Mouse (Mus musculus) neural tube, embryonic 11.5 days (tissue): ENCODE data around the gene Tbc1d14. TPM values are rescaled to one million over a fixed set of nuclear protein-coding genes. Genes with fewer than 3 reads are reported as not detected.

ENCODE experiments used
- ATAC-seq: fragments of 200-750 bp; cut with Nextera tagmentation; 2 replicates; pipeline ENCODE4 v1.8.0; 2017; ENCODE audit warnings: moderate number of reproducible peaks, mild to moderate bottlenecking, moderate TSS enrichment, moderate library complexity; ENCODE audit not compliant: insufficient read depth, low FRiP score, low TSS enrichment
- DNase-seq: peaks from one replicate; pipeline ENCODE4 v3.0.0-alpha.2; 2015; ENCODE audit warnings: low spot score
- H3K27ac ChIP-seq: fragments of 300-500 bp; sonication (generic); 2 replicates; pipeline ENCODE4 v1.5.1; 2014; ENCODE audit warnings: low read depth, mild to moderate bottlenecking, low read length
- H3K27me3 ChIP-seq: fragments of 300-500 bp; sonication (generic); 2 replicates; pipeline ENCODE4 v1.6.1; 2014; ENCODE audit warnings: mild to moderate bottlenecking, low read length, mixed read lengths; ENCODE audit not compliant: control insufficient read depth, insufficient read depth
- H3K36me3 ChIP-seq: fragments of 300-500 bp; sonication (generic); 2 replicates; pipeline ENCODE4 v1.6.1; 2014; ENCODE audit warnings: mild to moderate bottlenecking, low read length, moderate library complexity, mixed read lengths; ENCODE audit not compliant: control insufficient read depth, insufficient read depth
- H3K4me1 ChIP-seq: fragments of 300-500 bp; sonication (generic); 2 replicates; pipeline ENCODE4 v1.6.1; 2014; ENCODE audit warnings: low read length, mixed read lengths; ENCODE audit not compliant: control insufficient read depth, insufficient read depth
- H3K4me2 ChIP-seq: fragments of 300-500 bp; sonication (generic); 2 replicates; pipeline ENCODE4 v1.6.1; 2014; ENCODE audit warnings: low read depth, mild to moderate bottlenecking, moderate library complexity
- H3K4me3 ChIP-seq: fragments of 300-500 bp; sonication (generic); 2 replicates; pipeline ENCODE4 v1.5.1; 2014; ENCODE audit warnings: low read depth, low read length
- H3K9ac ChIP-seq: fragments of 300-500 bp; sonication (generic); 2 replicates; pipeline ENCODE4 v1.6.1; 2014; ENCODE audit warnings: mild to moderate bottlenecking, low read length
- H3K9me3 ChIP-seq: fragments of 300-500 bp; sonication (generic); 2 replicates; pipeline ENCODE4 v1.6.1; 2016; ENCODE audit warnings: low read length; ENCODE audit not compliant: control insufficient read depth
- whole genome bisulfite sequencing: fragments of 180-500 bp; shearing (Covaris S2); extraction: QIAGEN DNeasy Blood & Tissue Kit; methylation state at CpG from one replicate; pipeline ENCODE4 v1.1.7; 2014; 5-methylcytosine and 5-hydroxymethylcytosine counted together
- polyA plus RNA-seq: library from polyadenylated mRNA; unstranded; fragments of >200 nt; fragmentation: Nextera tagmentation; extraction: Ambion mirVana; gene quantifications from 2 replicates; pipeline ENCODE4 v1.2.1, GENCODE M21; 2014

The Tbc1d14 gene
- polyA plus RNA-seq, 1 experiment from 2014 or later: 47.8 TPM

DNA sequence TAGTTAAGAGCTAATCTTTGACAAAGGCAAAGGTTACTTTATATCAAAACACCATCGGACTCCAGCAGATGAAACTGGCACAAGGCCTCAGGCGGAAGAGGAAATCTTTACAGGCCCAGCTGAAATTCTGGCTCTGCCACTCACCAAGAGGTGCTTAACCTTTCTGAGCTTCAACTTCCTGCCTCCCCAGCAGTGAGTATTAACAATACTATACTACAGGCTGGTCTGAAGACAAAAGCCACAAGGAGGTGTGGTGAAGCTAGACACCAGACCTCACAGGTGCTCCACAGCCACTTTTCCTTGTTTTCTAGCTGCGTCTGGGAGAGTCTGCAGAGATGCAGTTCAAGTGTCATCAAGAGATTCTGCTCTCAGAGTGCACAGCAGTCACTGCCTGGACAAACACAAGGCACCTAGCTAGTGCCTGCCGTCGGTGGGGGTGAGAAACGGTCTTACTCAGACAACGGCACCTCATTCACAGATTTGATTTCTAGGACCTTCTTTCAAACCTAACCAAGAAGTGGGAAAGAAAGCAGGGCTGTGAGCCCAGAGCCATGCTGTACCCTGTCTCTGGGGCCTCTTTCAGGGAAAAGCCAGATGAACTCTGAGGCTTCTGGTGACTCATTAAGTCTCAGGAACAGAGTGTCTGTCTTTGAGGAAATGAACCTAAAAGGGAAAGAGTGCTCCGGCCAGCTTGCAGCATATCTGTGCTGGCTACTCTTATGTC lies 18.8 kb downstream of the Tbc1d14 start:
- no peak for DNase-seq

DNA sequence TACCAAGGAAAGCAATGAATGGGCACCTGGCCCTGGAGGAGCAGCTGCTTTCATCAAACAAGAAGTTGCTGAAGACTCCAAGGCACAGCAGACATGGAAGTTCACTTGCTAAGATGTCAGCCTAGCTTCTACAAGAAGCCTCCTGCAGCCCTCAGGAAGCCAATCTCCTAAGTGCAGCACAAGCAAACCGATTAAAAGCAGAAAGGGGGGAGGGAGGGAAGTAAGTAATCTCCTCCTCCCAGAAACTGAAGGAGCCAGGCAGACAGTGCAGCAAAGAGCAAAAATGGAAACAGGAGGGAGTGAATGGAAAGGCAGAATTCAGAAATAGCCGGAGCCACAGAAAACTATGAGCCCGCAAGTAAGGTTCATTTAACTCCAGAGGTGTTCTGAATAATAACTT lies 19.7 kb downstream of the Tbc1d14 start:
- Histone ChIP-seq H3K9me3 (no peaks in the 10 kb centered on the region), H3K36me3 (no peaks in the 10 kb centered on the region; the same call in 1 of the 2 replicates), H3K27ac (no peak overlapping the region), H3K27me3 (no peaks in the 10 kb centered on the region), H3K4me1 (no peaks in the 10 kb centered on the region), H3K4me2 (no peak overlapping the region), H3K9ac (no peak overlapping the region), H3K4me3 (no peak overlapping the region)
- no peak for DNase-seq
- no peak for ATAC-seq
- 73% methylated on average over 3 of the region's 3 CpGs for WGBS

More for the DNA sequence above, 18.8 kb downstream of the Tbc1d14 start:
- Histone ChIP-seq H3K27me3 (no peaks in the 10 kb centered on the region), H3K36me3 (no peaks in the 10 kb centered on the region; the same call in 1 of the 2 replicates), H3K9me3 (no peaks in the 10 kb centered on the region), H3K4me1 (no peaks in the 10 kb centered on the region), H3K4me2 (no peak overlapping the region), H3K9ac (no peak overlapping the region), H3K27ac (no peak overlapping the region), H3K4me3 (no peak overlapping the region)
- 63% methylated on average over 8 of the region's 8 CpGs for WGBS
- no peak for ATAC-seq

DNA sequence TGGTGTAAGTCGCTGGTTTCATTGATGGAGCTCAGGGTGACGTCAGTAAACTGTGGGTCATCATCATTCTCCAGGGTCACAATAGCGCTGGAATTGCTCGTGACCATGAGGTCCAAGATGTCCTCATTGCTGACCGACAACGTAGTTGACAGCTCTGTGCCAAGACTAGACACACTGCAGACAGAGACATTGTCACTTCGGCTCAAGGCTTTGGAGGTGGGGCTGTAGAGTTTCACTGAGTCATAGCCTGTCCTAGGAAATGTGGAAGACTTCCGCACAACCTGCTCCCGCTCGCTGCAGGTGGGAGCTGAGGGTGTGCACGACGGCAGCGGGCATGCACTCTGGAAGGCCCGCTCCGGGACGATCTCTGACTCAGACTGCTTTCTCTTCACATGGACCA lies 21.7 kb downstream of the Tbc1d14 start:
- Histone ChIP-seq H3K4me1 (no peaks in the 10 kb centered on the region), H3K9ac (no peak overlapping the region), H3K4me3 (no peak overlapping the region), H3K27ac (no peak overlapping the region), H3K9me3 (no peaks in the 10 kb centered on the region), H3K4me2 (no peak overlapping the region), H3K36me3 (no peaks in the 10 kb centered on the region; the same call in 1 of the 2 replicates), H3K27me3 (no peaks in the 10 kb centered on the region)
- WGBS: 92% methylated on average over 16 of the region's 16 CpGs
- ATAC-seq (no peak), DNase-seq (no peak)

DNA sequence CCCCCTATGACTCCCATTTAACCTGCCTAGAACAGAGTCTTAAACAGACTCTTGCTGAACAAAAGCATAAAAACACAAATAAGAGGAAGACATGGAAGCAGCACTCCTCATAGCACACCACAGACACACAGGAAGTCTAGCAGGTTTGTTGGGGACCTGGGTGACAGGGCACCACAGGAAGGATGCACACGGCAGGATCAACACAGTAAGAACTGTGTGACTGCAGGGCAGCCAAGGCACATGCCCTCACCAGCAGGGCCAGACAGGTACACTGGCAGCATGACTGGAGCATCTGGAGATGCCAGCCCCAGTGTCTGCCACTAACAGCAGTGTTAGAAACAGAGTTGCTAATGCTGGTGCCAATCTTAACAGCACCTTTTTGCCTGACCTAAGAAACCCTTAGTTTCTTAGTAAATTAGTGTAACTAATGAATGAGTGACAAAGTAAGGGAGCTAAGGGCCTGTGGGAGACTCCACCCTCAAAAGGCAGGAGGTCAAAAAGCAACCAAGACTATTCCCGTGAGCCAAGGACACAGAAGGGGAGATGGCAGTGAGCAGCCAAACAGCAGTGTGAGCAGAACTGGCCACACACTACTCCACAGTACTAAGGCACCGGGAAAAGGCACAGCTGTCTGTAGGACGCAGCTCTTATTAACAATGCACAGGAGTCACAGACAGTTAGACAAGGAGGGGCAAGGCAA lies 22.4 kb downstream of the Tbc1d14 start:
- WGBS: 87% methylated on average over 4 of the region's 4 CpGs

DNA sequence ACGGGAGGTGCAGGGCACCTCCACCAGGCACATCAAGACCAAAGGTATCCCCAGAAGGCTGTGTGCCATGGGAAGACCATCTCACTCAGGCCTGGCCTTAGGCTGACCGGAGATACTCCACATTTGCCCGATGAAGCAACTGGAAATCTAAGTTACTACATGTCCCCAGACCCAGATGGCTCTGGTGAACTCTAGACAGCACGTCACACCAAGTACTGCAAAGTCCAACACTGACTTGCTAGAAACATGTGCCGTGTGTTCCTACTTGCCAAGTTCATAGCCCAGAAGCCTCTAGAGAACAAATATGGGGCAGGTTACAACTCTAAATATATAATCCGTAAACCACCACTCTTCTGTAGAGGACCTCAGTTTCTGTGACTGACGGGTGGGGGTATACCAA lies 23.0 kb downstream of the Tbc1d14 start:
- Histone ChIP-seq H3K27me3 (no peaks in the 10 kb centered on the region), H3K36me3 (no peaks in the 10 kb centered on the region; the same call in 1 of the 2 replicates), H3K4me3 (no peak overlapping the region), H3K4me2 (no peak overlapping the region), H3K9ac (no peak overlapping the region), H3K4me1 (no peaks in the 10 kb centered on the region), H3K27ac (no peak overlapping the region), H3K9me3 (no peaks in the 10 kb centered on the region)
- ATAC-seq: no peak
- DNase-seq: no peak
- WGBS: 91% methylated on average over 7 of the region's 7 CpGs

More for the DNA sequence above, 22.4 kb downstream of the Tbc1d14 start:
- ATAC-seq (no peak), DNase-seq (no peak)
- H3K4me3 ChIP-seq: no peak overlapping the region
- H3K4me1 ChIP-seq: no peaks in the 10 kb centered on the region
- H3K36me3 ChIP-seq: no peaks in the 10 kb centered on the region; the same call in 1 of the 2 replicates
- no peak overlapping the region for H3K9ac ChIP-seq
- H3K4me2 ChIP-seq: no peak overlapping the region
- no peaks in the 10 kb centered on the region for H3K27me3 ChIP-seq
- H3K27ac ChIP-seq: no peak overlapping the region
- H3K9me3 ChIP-seq: no peaks in the 10 kb centered on the region

DNA sequence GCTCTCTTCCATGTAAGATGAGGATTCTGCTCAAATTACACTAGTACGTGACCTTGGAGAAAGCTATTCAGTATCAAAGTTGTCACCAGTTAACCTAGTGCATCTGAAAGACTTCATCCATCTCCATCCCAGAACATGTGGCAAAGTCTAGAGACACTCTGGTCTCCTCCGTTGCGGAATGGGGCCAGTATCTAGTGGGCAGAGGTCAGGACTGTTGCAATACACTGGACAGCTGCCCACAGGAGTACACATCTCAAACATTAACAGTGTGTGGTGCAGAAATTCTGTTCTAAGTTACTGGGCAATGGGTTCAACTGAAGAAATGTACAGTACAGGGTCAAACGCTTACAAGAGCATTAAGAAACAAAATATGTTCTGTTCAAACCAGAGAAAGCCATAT lies 25.0 kb downstream of the Tbc1d14 start:
- Histone ChIP-seq H3K27ac (no peak overlapping the region), H3K9me3 (no peaks in the 10 kb centered on the region), H3K36me3 (no peaks in the 10 kb centered on the region; the same call in 1 of the 2 replicates), H3K4me1 (no peaks in the 10 kb centered on the region), H3K27me3 (no peaks in the 10 kb centered on the region), H3K4me2 (no peak overlapping the region), H3K4me3 (no peak overlapping the region), H3K9ac (no peak overlapping the region)
- ATAC-seq (no peak), DNase-seq (no peak)
- 88% methylated on average over 4 of the region's 4 CpGs for WGBS

DNA sequence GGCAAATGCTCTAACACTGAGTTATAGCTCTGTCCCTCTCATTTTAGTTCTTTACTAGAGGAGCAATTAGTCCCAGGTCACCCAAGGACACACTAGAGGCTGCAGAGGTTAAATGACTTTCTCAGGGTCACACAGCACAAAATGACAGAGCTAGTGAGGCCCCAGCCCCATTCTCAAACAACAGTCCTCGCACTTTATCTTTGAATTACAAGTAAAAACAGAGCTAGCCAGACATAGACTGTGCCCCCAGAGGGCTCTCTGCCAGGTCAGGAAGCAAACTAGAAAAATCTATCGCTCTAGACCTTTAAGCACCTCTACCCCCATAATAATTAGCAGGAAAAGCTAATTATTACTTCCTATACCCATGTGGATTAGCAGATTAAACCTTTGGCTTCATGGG lies 25.4 kb downstream of the Tbc1d14 start:
- DNase-seq (no peak), ATAC-seq (no peak)
- Histone ChIP-seq H3K9ac (no peak overlapping the region), H3K4me3 (no peak overlapping the region), H3K4me1 (no peaks in the 10 kb centered on the region), H3K27ac (no peak overlapping the region), H3K4me2 (no peak overlapping the region), H3K36me3 (no peaks in the 10 kb centered on the region; the same call in 1 of the 2 replicates), H3K9me3 (no peaks in the 10 kb centered on the region), H3K27me3 (no peaks in the 10 kb centered on the region)
- 77% methylated on average over 2 of the region's 2 CpGs for WGBS

DNA sequence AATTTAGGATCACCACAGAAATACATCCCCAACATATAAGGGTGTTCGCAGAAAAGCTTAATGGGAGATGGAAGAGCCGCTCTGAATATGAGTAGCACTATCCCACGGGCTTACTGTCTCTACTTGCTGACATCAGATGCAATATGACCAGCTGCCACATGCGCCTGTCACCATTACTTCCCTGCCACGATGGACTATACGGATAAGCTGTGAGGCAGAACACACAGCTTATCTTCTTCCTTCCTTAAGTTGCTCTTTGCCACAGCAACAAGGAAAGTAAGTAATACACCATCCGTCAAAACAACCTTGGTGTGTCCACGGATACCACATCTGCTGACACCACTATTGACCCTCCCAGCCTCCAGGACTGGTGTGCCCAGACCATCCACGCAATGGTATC lies 28.5 kb downstream of the Tbc1d14 start:
- H3K9me3 ChIP-seq: no peaks in the 10 kb centered on the region
- no peaks in the 10 kb centered on the region for H3K36me3 ChIP-seq
- H3K27ac ChIP-seq: no peak overlapping the region
- no peak for DNase-seq
- no peak for ATAC-seq
- H3K4me3 ChIP-seq: no peak overlapping the region
- H3K4me2 ChIP-seq: no peak overlapping the region
- H3K9ac ChIP-seq: no peak overlapping the region
- WGBS: 91% methylated on average over 9 of the region's 9 CpGs
- no peaks in the 10 kb centered on the region for H3K4me1 ChIP-seq
- H3K27me3 ChIP-seq: no peaks in the 10 kb centered on the region

DNA sequence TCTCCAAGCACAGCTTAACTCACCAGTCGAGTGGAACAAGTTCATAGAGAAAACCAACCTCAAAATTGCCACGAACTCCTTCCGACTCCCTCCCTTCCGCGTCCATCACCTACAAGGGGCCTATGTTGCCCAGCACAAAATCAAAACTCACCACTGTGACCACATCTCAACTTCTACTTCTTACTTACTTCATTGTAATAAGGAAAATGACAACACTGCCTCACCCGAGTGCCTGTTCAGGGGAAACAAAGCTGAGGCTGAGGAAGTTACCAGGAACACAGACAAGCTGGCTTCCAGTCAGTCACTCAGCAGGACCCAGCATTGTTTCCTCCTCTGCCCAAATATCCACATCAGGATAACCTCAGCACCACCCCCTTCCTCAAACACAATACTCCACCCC lies 29.3 kb downstream of the Tbc1d14 start:
- H3K4me1 ChIP-seq: no peaks in the 10 kb centered on the region
- no peaks in the 10 kb centered on the region for H3K36me3 ChIP-seq
- no peak overlapping the region for H3K4me2 ChIP-seq
- H3K9ac ChIP-seq: no peak overlapping the region
- H3K27ac ChIP-seq: no peak overlapping the region
- no peaks in the 10 kb centered on the region for H3K27me3 ChIP-seq
- 89% methylated on average over 6 of the region's 6 CpGs for WGBS
- ATAC-seq: no peak
- no peaks in the 10 kb centered on the region for H3K9me3 ChIP-seq
- no peak for DNase-seq
- no peak overlapping the region for H3K4me3 ChIP-seq
